Mouse (Mus musculus) lung, postnatal 0 days (tissue): Measurements from ENCODE around the gene Tapbpl. TPM values are rescaled to one million over a fixed set of nuclear protein-coding genes. Genes with fewer than 3 reads are reported as not detected.
A peak's percentile ranks its signal among the peaks of the same experiment; 100 is the strongest.

Experiments
- ATAC-seq: fragments of 200-750 bp; cut with Nextera tagmentation; 2 replicates; pipeline ENCODE4 v1.8.0; 2017; ENCODE audit warnings: moderate library complexity
- DNase-seq: peaks from one replicate; pipeline ENCODE4 v3.0.0-alpha.2; 2016; ENCODE audit warnings: low spot score
- H3K27ac ChIP-seq: fragments of 300-500 bp; sonication (generic); 2 replicates; pipeline ENCODE4 v1.5.1; 2014; ENCODE audit warnings: antibody characterized with exemption, mild to moderate bottlenecking, low read length, mixed read lengths
- H3K27me3 ChIP-seq: fragments of 300-500 bp; sonication (generic); replicated peaks from 2 replicates; pipeline ENCODE4 v1.6.1; 2014; ENCODE audit warnings: low read length, mixed read lengths; ENCODE audit not compliant: insufficient read depth
- H3K36me3 ChIP-seq: fragments of 300-500 bp; sonication (generic); 2 replicates; pipeline ENCODE4 v1.6.1; 2014; ENCODE audit warnings: low read length, mixed read lengths; ENCODE audit not compliant: insufficient read depth
- H3K4me1 ChIP-seq: fragments of 300-500 bp; sonication (generic); 2 replicates; pipeline ENCODE4 v1.6.1; 2014; ENCODE audit warnings: antibody characterized with exemption, low read depth, low read length, mixed read lengths; ENCODE audit not compliant: insufficient read depth
- H3K4me2 ChIP-seq: fragments of 300-500 bp; sonication (generic); replicated peaks from 2 replicates; pipeline ENCODE4 v1.6.1; 2014; ENCODE audit warnings: low read depth, mild to moderate bottlenecking, low read length, moderate library complexity, mixed read lengths
- H3K4me3 ChIP-seq: fragments of 300-500 bp; sonication (generic); 2 replicates; pipeline ENCODE4 v1.5.1; 2014; ENCODE audit warnings: low read depth, low read length
- H3K9ac ChIP-seq: fragments of 300-500 bp; sonication (generic); replicated peaks from 2 replicates; pipeline ENCODE4 v1.6.1; 2014; ENCODE audit warnings: low read depth, mild to moderate bottlenecking
- H3K9me3 ChIP-seq: fragments of 300-500 bp; sonication (generic); 2 replicates; pipeline ENCODE4 v1.6.1; 2016; ENCODE audit warnings: low read length, mixed read lengths
- CTCF ChIP-seq: IDR thresholded peaks from 2 replicates; pipeline ENCODE4 v1.5.1; 2016; ENCODE audit warnings: antibody characterized with exemption, mild to moderate bottlenecking
- EP300 ChIP-seq: IDR thresholded peaks from 2 replicates; pipeline ENCODE4 v1.6.1; 2016; ENCODE audit warnings: antibody characterized with exemption, mild to moderate bottlenecking, control low read depth
- WGBS: fragments of 180-500 bp; shearing (Covaris S2); extraction: QIAGEN DNeasy Blood & Tissue Kit; methylation state at CpG from one replicate; pipeline ENCODE4 v1.1.7; 2014; 5-methylcytosine and 5-hydroxymethylcytosine counted together
- polyA plus RNA-seq: library from polyadenylated mRNA; unstranded; fragments of >200 nt; fragmentation: Nextera tagmentation; extraction: Ambion mirVana; gene quantifications from 2 replicates; pipeline ENCODE4 v1.2.1, GENCODE M21; 2015

Gene Tapbpl
- polyA plus RNA-seq, 1 experiment from 2014 or later, result 14.2 TPM

DNA sequence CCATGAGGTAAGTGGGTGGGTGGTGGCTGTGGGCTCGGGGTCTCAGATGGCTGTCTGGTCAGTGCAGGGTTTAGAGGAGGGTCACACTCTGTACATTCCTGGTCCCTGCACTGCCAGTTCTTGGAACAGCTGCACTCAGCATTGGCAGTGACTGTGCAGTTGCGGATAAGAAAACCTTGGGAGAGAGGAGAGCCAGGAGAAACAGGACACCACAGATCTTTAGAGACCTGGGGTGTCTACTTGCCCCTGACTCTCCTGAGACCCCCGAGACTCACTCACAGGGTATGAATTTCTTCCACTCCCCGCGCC is 2.8 kb upstream of the Tapbpl start:
- TF ChIP-seq EP300, result 0 out of 2 replicates have a peak, but pooled peaks have one; percentile 17
- TF ChIP-seq CTCF, result no peak
- no peaks in the 10 kb centered on the region for H3K36me3 ChIP-seq
- no peaks in the 10 kb centered on the region for H3K27me3 ChIP-seq
- H3K4me1 ChIP-seq, result peaks cover 10% of the 10 kb centered on the region; the same call in 1 of the 2 replicates
- H3K4me3 ChIP-seq, result no peak overlapping the region
- 0 out of 2 replicates have a peak overlapping the region, but pooled peaks have one; percentile 11 for H3K4me2 ChIP-seq
- peak overlapping the region; percentile 69; the same call in 1 of the 2 replicates for H3K27ac ChIP-seq
- no peak for DNase-seq
- no peak for ATAC-seq
- 38% methylated on average over 5 of the region's 5 CpGs for WGBS
- no peaks in the 10 kb centered on the region for H3K9me3 ChIP-seq
- H3K9ac ChIP-seq, result no peak overlapping the region

DNA sequence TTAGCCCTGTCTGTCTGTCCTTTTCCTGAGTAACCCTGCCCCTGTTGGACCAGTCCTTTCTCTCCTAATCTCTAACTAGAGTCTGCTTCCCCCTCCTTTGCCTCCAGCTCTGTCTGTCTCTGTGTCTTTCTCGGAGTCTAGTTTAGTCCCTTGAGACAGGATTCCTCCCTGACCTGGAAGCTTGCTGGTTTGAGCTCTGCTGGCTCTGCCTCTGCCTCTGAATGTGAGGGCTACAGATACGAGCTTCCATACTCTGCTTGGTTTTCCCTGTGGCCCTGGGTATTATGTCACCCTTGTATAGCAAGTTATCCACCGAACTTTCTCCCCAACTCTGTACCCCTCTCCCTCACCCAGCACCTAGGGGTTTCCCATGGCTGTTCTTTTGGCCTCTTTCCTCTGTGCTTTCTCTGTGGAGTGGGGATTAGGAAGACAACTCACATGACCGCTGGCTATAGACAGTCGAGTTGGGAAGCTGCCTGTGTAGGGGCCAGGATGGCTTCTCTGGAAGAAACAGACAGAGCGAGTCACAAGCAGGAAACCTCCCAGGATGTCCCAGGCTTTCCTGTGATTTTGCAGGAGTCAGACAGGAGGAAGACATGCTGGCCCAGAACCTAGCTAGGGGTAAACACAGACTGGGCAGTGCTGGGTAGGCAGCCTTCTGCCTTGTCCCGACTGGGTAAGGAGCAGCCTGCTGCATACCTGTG is 2.3 kb upstream of the Tapbpl start:
- Histone ChIP-seq H3K4me1 (peaks cover 10% of the 10 kb centered on the region; the same call in 1 of the 2 replicates), H3K9me3 (no peaks in the 10 kb centered on the region), H3K27ac (peak overlapping the region; percentile 69; the same call in 1 of the 2 replicates), H3K9ac (no peak overlapping the region), H3K4me3 (no peak overlapping the region), H3K27me3 (no peaks in the 10 kb centered on the region), H3K36me3 (no peaks in the 10 kb centered on the region), H3K4me2 (0 out of 2 replicates have a peak overlapping the region, but pooled peaks have one; percentile 11)
- WGBS, result 40% methylated on average over 7 of the region's 7 CpGs
- ATAC-seq (peak; percentile 46), DNase-seq (peak; percentile 45)
- TF ChIP-seq EP300 (no peak), CTCF (no peak)

DNA sequence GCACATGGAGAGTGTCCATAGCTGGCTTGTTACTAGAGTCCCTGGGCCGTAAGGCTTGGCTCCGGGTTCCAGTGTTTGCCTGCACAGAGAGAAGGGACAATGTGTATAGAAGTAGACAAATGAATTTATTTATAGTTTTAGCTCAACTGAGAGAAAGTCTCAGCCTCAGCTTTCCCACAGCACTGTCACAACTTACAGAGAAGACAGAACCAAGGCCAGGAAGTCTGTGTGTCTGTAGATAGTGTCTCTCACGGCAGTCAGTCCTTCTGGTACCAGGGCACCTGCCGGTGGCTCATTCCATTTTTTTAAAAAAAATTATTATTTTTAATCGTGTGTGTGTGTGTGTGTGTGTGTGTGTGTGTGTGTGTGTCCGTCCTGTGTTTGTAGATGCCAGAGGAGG is 856 bp upstream of the Tapbpl start:
- Histone ChIP-seq H3K9ac (no peak overlapping the region; the same call in 1 of the 2 replicates), H3K4me1 (peaks cover 10% of the 10 kb centered on the region; the same call in 1 of the 2 replicates), H3K36me3 (no peaks in the 10 kb centered on the region), H3K27me3 (no peaks in the 10 kb centered on the region), H3K27ac (peak overlapping the region; percentile 96; the same call in 1 of the 2 replicates), H3K4me3 (no peak overlapping the region), H3K9me3 (no peaks in the 10 kb centered on the region), H3K4me2 (no peak overlapping the region)
- DNase-seq, result no peak
- WGBS, result 58% methylated on average over 6 of the region's 6 CpGs
- TF ChIP-seq CTCF (no peak), EP300 (no peak)
- ATAC-seq, result no peak

DNA sequence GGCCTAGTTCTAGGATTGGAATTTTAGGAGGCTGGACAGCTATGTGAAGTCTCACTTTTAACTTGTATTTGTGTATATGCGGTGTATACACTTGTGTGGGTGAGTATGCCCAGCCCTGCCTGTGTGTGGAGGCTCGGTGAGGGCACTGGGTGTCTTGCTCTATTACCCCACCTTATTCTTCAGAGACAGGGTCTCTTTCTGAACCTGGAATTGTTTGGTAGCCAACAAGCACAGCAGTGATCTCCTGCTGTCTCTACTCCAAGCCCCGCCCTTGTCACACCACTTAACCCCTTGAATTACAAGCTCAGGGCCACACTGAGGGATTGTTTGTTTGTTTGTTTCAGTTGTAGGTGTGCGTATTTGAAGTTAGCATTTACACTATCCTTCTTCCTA is 381 bp upstream of the Tapbpl start:
- no peaks in the 10 kb centered on the region for H3K27me3 ChIP-seq
- 31% methylated on average over 4 of the region's 4 CpGs for WGBS
- no peaks in the 10 kb centered on the region for H3K36me3 ChIP-seq
- H3K4me3 ChIP-seq, result peak overlapping the region; percentile 79
- DNase-seq, result peak; percentile 26
- TF ChIP-seq EP300, result no peak
- TF ChIP-seq CTCF, result no peak
- H3K9ac ChIP-seq, result peak overlapping the region; percentile 88
- no peaks in the 10 kb centered on the region for H3K9me3 ChIP-seq
- peak; percentile 35; the same call in 1 of the 2 replicates for ATAC-seq
- H3K4me2 ChIP-seq, result peak overlapping the region; percentile 93
- H3K4me1 ChIP-seq, result peaks cover 10% of the 10 kb centered on the region; the same call in 1 of the 2 replicates
- H3K27ac ChIP-seq, result peak overlapping the region; percentile 96

DNA sequence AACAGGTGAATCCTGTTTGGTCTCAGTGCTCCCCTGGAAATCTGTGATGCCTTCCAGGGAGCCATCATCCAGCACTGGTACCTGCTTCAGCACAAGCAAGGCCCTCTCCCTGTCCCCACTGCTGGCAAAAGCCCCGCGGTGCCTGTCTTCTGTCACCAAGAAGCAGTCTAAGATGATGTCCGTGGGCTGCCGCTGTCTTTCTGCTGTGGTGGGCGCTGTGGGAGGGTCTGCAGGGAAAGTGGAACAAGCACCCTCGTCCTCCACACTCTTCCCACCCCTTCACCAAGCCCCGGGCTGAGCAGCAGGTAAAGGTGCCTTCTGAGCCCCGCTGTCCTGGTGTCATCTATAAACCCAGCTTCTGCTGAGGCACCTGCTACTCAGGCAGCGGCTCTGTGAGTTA is 1.1 kb downstream of the Tapbpl start:
- Histone ChIP-seq H3K4me2 (no peak overlapping the region), H3K4me1 (peaks cover 10% of the 10 kb centered on the region; the same call in 1 of the 2 replicates), H3K9ac (no peak overlapping the region), H3K27ac (no peak overlapping the region), H3K27me3 (no peaks in the 10 kb centered on the region), H3K36me3 (peaks cover 2% of the 10 kb centered on the region; the same call in 1 of the 2 replicates), H3K9me3 (no peaks in the 10 kb centered on the region), H3K4me3 (no peak overlapping the region)
- DNase-seq (no peak), ATAC-seq (no peak)
- no peak for TF ChIP-seq CTCF
- TF ChIP-seq EP300, result no peak
- WGBS, result 58% methylated on average over 9 of the region's 9 CpGs

DNA sequence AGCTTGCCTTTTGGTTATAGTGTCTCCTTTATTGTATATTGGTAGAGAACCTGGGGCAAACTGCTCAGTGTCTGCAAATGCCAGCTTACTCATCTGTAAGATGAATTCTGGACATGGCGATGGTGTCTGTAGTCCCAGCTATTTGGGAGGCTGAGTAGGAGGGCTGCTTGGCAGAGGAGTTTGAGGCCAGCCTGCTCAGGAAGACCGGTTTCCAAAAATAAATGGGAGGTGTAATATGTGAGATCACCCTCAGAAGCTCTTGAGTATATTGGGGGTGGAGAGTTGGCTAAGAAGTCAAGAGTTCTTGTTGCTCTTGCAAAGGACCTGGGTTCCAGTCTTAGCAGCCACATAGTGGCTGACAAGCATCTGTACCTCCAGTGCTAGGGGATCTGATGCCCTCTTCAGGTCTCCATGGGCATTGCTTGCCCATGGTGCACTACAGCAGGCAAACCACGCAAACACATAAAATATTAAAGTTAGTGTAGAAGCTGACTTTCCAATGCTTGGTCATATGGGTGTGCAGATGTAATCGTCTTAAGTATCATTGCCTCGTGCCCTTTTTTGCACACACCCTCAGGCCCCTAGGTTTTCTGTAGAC is 6.0 kb downstream of the Tapbpl start:
- Histone ChIP-seq H3K9me3 (no peaks in the 10 kb centered on the region), H3K4me3 (no peak overlapping the region), H3K36me3 (peaks cover 11% of the 10 kb centered on the region; the same call in 1 of the 2 replicates), H3K27me3 (no peaks in the 10 kb centered on the region), H3K9ac (no peak overlapping the region), H3K27ac (no peak overlapping the region), H3K4me2 (no peak overlapping the region), H3K4me1 (no peaks in the 10 kb centered on the region)
- ATAC-seq (no peak), DNase-seq (no peak)
- WGBS, result 81% methylated on average over 5 of the region's 5 CpGs
- no peak for TF ChIP-seq EP300
- TF ChIP-seq CTCF, result peak; percentile 60
